Mouse (Mus musculus) liver, embryonic 14.5 days (tissue): ENCODE measurements around the gene Olfr693. TPM values are rescaled to one million over a fixed set of nuclear protein-coding genes. Genes with fewer than 3 reads are reported as not detected.

Experiments used
- ATAC-seq: fragments of 200-750 bp; cut with Nextera tagmentation; 2 replicates; pipeline ENCODE4 v1.8.0; 2017; ENCODE audit warnings: moderate number of reproducible peaks, mild to moderate bottlenecking, moderate library complexity; ENCODE audit not compliant: insufficient read depth
- DNase-seq, 3 experiments: peaks; one replicate each; pipeline ENCODE4 v3.0.0-alpha.2; 2012 to 2013; ENCODE audit warnings: low read depth in 3 of 3, low spot score in 3 of 3
- H3K27ac ChIP-seq: fragments of 300-500 bp; sonication (generic); 2 replicates; pipeline ENCODE4 v1.5.1; 2014; ENCODE audit warnings: moderate library complexity, mild to moderate bottlenecking, control low read depth, inconsistent platforms
- H3K27me3 ChIP-seq: fragments of 300-500 bp; sonication (generic); 2 replicates; pipeline ENCODE4 v1.6.1; 2014; ENCODE audit warnings: mild to moderate bottlenecking, low read length, moderate library complexity; ENCODE audit not compliant: control insufficient read depth, insufficient read depth
- H3K36me3 ChIP-seq: fragments of 300-500 bp; sonication (generic); replicated peaks from 2 replicates; pipeline ENCODE4 v1.6.1; 2014; ENCODE audit warnings: low read depth; ENCODE audit not compliant: control insufficient read depth, insufficient read depth
- H3K4me1 ChIP-seq, 2 experiments: fragments of 200-500 bp in 1 of 2; fragments of 300-500 bp in 1 of 2; sonication (generic) in 1 of 2; replicated peaks; 2 replicates each; pipeline ENCODE4 v1.6.1; 2012 to 2014; ENCODE audit warnings: antibody characterized with exemption in 1 of 2, inconsistent platforms in 1 of 2, low read length in 1 of 2; ENCODE audit not compliant: control insufficient read depth in 2 of 2, insufficient read depth in 2 of 2
- H3K4me2 ChIP-seq: fragments of 300-500 bp; sonication (generic); 2 replicates; pipeline ENCODE4 v1.6.1; 2014; ENCODE audit warnings: low read depth, mild to moderate bottlenecking, control low read depth, moderate library complexity
- H3K4me3 ChIP-seq, 2 experiments: fragments of 200-500 bp in 1 of 2; fragments of 300-500 bp in 1 of 2; sonication (generic) in 1 of 2; 2 replicates each; pipeline ENCODE4 v1.5.1; 2012 to 2014; ENCODE audit warnings: low read depth in 2 of 2, low read length in 2 of 2, mild to moderate bottlenecking in 2 of 2, control low read depth in 1 of 2, inconsistent platforms in 1 of 2, moderate library complexity in 1 of 2; ENCODE audit not compliant: insufficient read depth in 1 of 2
- H3K9ac ChIP-seq: fragments of 300-500 bp; sonication (generic); replicated peaks from 2 replicates; pipeline ENCODE4 v1.6.1; 2014; ENCODE audit warnings: mild to moderate bottlenecking, control low read depth, moderate library complexity
- H3K9me3 ChIP-seq: fragments of 300-500 bp; sonication (generic); 2 replicates; pipeline ENCODE4 v1.6.1; 2016; ENCODE audit warnings: low read length, mixed read lengths; ENCODE audit not compliant: control insufficient read depth
- CTCF ChIP-seq: IDR thresholded peaks from 2 replicates; pipeline ENCODE4 v1.5.1; 2016; ENCODE audit warnings: antibody characterized with exemption, low read depth, control low read depth
- EP300 ChIP-seq: IDR thresholded peaks from 2 replicates; pipeline ENCODE4 v1.6.1; 2016; ENCODE audit warnings: antibody characterized with exemption, low read depth
- WGBS: fragments of 180-500 bp; shearing (Covaris S2); extraction: QIAGEN DNeasy Blood & Tissue Kit; methylation state at CpG from one replicate; pipeline ENCODE4 v1.1.7; 2014; ENCODE audit not compliant: insufficient replicate concordance; 5-methylcytosine and 5-hydroxymethylcytosine counted together
- polyA plus RNA-seq, 2 experiments: library from polyadenylated mRNA; depleted of rRNA in 1 of 2; stranded (reverse) in 1 of 2; unstranded in 1 of 2; fragments of >200 nt; fragmentation: Nextera tagmentation in 1 of 2; extraction: Ambion mirVana in 1 of 2; gene quantifications; 2 replicates each; pipeline versions ENCODE4 v1.2.1 to v1.2.3; 2012 to 2014

Olfr693 gene
- polyA plus RNA-seq, 2 experiments = not detected

DNA sequence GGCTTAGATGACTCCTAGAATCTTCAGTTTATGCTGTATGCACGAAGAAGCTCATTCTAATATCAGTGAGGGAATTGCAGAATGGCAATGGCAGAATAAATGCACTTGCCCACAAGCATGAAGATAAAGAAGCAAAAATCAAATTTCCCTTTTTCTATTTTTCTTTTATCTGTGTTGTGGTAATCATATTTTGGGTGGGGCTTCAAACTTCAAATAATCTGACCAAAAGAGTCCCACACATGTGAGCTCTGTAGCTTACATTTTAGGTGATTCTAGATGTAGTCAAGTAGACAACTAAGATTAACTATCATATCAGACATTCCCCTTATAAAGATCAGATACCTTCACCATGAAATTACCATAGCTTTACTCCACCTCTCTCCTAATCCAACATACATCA is 30.6 kb downstream of the Olfr693 start:
- Histone ChIP-seq H3K9me3 (no peaks in the 10 kb centered on the region), H3K4me2 (no peak overlapping the region), H3K27ac (no peak overlapping the region), H3K4me3 (no peak overlapping the region), H3K36me3 (no peaks in the 10 kb centered on the region), H3K4me1 (peaks cover 14 to 24% of the 10 kb centered on the region in 2 experiments), H3K27me3 (no peaks in the 10 kb centered on the region), H3K9ac (no peak overlapping the region)
- 55% methylated on average over 1 of the region's 1 CpGs for WGBS
- ATAC-seq = no peak
- no peak for DNase-seq
- TF ChIP-seq CTCF (no peak), EP300 (no peak)

DNA sequence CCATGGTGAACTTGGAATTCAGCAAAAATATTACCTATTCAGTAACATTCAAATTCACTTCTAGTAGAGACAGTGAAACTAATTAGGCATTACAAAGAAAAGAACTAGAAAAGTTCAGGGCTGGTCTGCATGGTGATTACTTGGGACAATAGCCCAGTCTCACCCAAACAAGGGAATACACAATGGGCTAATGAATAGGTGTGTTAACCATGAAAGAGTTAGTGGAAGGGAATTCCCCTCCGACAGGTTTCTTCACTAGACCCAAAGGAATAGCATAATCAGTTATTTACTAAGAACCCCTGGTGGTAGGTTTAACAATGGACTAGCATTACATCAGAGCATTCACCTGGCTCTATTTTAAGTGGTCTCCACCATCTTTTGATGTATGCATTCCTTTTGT is 35.1 kb downstream of the Olfr693 start:
- ATAC-seq (no peak), DNase-seq (no peak)
- Histone ChIP-seq H3K4me3 (no peak overlapping the region), H3K27ac (no peak overlapping the region), H3K9ac (no peak overlapping the region), H3K4me1 (peaks cover 0 to 2% of the 10 kb centered on the region in 2 experiments; a peak in 1 of 4 replicates), H3K4me2 (no peak overlapping the region), H3K27me3 (no peaks in the 10 kb centered on the region), H3K36me3 (no peaks in the 10 kb centered on the region), H3K9me3 (no peaks in the 10 kb centered on the region)
- no peak for TF ChIP-seq EP300
- TF ChIP-seq CTCF = no peak
- 79% methylated on average over 1 of the region's 1 CpGs for WGBS

DNA sequence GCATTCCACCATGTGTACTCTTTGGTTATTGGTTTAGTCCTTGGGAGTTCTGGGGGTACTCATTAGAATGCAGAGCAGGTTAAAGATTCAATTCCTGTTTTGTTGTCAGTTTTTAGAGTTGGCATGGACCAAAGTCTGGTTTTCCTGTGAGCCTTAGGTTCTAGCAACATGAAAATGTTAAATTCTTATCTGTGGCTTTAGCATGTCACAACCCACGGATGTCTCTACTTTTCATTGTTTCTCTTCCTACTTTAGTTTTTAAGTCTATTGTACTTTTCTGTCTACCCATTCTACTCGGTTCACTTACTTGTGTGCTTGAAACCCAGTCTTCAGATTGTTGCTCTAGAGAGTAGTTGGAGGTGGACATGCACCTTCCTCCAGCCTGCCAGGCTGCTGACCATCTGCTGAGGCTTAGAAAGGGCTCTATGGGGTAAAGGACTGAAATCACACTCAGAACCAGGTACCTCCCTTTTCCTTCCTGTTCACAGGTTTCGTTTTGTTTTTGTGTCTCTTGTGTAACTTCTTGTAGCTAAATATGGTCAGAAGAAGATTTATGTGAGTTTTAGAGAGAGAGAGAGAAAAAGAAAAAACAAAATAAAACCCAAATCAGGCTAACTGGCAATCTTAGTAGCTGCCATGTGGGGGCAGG is 36.0 kb downstream of the Olfr693 start:
- DNase-seq = no peak

DNA sequence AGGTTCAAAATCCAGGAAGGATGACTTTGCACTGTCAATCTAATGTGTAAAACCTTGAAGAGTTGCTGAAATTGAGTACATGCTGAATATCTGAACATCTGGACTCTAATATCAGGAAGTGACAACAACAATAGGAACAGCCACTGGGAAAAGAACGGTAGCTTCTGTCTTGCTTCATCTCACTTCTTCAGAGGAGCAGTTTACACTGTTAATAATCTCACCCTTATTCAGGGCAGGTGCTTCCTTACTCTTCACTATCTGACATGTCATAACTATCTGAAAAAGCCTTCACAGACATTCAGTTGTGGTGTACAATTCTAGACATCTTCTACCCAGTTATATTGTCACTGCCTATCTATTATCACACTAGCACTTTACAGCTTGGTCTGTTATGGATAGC is 39.5 kb downstream of the Olfr693 start:
- no peak overlapping the region for H3K9ac ChIP-seq
- H3K4me3 ChIP-seq = no peak overlapping the region
- H3K4me1 ChIP-seq = no peaks in the 10 kb centered on the region; a peak in 1 of 4 replicates
- WGBS = 27% methylated on average over 1 of the region's 1 CpGs
- no peak for DNase-seq
- no peaks in the 10 kb centered on the region for H3K9me3 ChIP-seq
- H3K36me3 ChIP-seq = no peaks in the 10 kb centered on the region
- H3K27me3 ChIP-seq = no peaks in the 10 kb centered on the region
- no peak overlapping the region for H3K4me2 ChIP-seq
- ATAC-seq = peak; percentile 63; the same call in 1 of the 2 replicates
- TF ChIP-seq EP300 (no peak), CTCF (no peak)
- no peak overlapping the region for H3K27ac ChIP-seq

More for the DNA sequence above, 36.0 kb downstream of the Olfr693 start:
- no peaks in the 10 kb centered on the region for H3K36me3 ChIP-seq
- WGBS = 23% methylated on average over 3 of the region's 3 CpGs
- no peak for TF ChIP-seq EP300
- no peak for TF ChIP-seq CTCF
- H3K27ac ChIP-seq = no peak overlapping the region
- no peaks in the 10 kb centered on the region; a peak in 1 of 4 replicates for H3K4me1 ChIP-seq
- no peak overlapping the region for H3K9ac ChIP-seq
- H3K4me2 ChIP-seq = no peak overlapping the region
- no peaks in the 10 kb centered on the region for H3K27me3 ChIP-seq
- no peak overlapping the region for H3K4me3 ChIP-seq
- no peaks in the 10 kb centered on the region for H3K9me3 ChIP-seq
- no peak for ATAC-seq

DNA sequence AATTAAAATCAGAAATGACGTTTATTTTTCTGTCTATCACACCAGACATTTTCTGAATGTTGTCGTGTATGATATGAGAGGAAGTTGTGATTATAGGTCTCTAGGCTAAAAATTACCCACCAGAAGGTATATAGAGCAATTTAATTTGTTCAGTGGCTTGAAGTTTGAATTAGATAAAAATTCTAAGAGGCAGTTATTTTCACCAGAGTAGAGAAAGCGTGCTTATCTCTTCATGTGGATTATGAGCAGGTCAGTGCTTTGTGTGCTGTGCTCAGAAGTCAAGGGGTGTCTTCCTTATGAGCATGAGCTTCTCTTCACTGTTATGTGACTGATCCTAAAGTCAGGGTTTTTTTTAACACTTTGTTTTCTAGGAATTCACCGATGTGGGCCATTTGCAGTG is 44.8 kb downstream of the Olfr693 start:
- no peak for DNase-seq
- TF ChIP-seq EP300 (peak; percentile 30; the same call in 1 of the 2 replicates), CTCF (no peak)
- no peak overlapping the region for H3K4me3 ChIP-seq
- peak; percentile 56; the same call in 1 of the 2 replicates for ATAC-seq
- H3K9ac ChIP-seq = no peak overlapping the region
- no peak overlapping the region for H3K27ac ChIP-seq
- H3K4me2 ChIP-seq = no peak overlapping the region
- H3K9me3 ChIP-seq = no peaks in the 10 kb centered on the region
- H3K4me1 ChIP-seq = peaks cover 0 to 3% of the 10 kb centered on the region in 2 experiments; a peak in 1 of 4 replicates
- no peaks in the 10 kb centered on the region for H3K27me3 ChIP-seq
- H3K36me3 ChIP-seq = no peaks in the 10 kb centered on the region
- 19% methylated on average over 4 of the region's 4 CpGs for WGBS

Other genes starting within 250 kb of the Olfr693 start
- not detected in 2 replicates for gene Olfr694, start 11.2 kb upstream of the Olfr693 start, polyA plus RNA-seq (2012; rRNA removed)
- gene Olfr694, start 11.2 kb upstream of the Olfr693 start, polyA plus RNA-seq (2014; fragmentation: Nextera tagmentation; extraction: Ambion mirVana) = not detected in 2 replicates
- gene Olfr695, start 35.8 kb upstream of the Olfr693 start, polyA plus RNA-seq (2012; rRNA removed) = not detected in 2 replicates
- not detected in 2 replicates for gene Olfr695, start 35.8 kb upstream of the Olfr693 start, polyA plus RNA-seq (2014; fragmentation: Nextera tagmentation; extraction: Ambion mirVana)
- not detected in 2 replicates for gene Olfr697, start 61.9 kb upstream of the Olfr693 start, polyA plus RNA-seq (2012; rRNA removed)
- gene Olfr697, start 61.9 kb upstream of the Olfr693 start, polyA plus RNA-seq (2014; fragmentation: Nextera tagmentation; extraction: Ambion mirVana) = not detected in 2 replicates
- not detected in 2 replicates for gene Olfr698, start 74.8 kb upstream of the Olfr693 start, polyA plus RNA-seq (2012; rRNA removed)
- not detected in 2 replicates for gene Olfr698, start 74.8 kb upstream of the Olfr693 start, polyA plus RNA-seq (2014; fragmentation: Nextera tagmentation; extraction: Ambion mirVana)
- not detected in 2 replicates for gene Olfr699, start 112.6 kb upstream of the Olfr693 start, polyA plus RNA-seq (2012; rRNA removed)
- gene Olfr699, start 112.6 kb upstream of the Olfr693 start, polyA plus RNA-seq (2014; fragmentation: Nextera tagmentation; extraction: Ambion mirVana) = not detected in 2 replicates
- gene Olfr700, start 128.2 kb upstream of the Olfr693 start, polyA plus RNA-seq (2012; rRNA removed) = not detected in 2 replicates
- gene Olfr700, start 128.2 kb upstream of the Olfr693 start, polyA plus RNA-seq (2014; fragmentation: Nextera tagmentation; extraction: Ambion mirVana) = not detected in 2 replicates
- gene Olfr701, start 133.5 kb upstream of the Olfr693 start, polyA plus RNA-seq (2012; rRNA removed) = not detected in 2 replicates
- not detected in 2 replicates for gene Olfr701, start 133.5 kb upstream of the Olfr693 start, polyA plus RNA-seq (2014; fragmentation: Nextera tagmentation; extraction: Ambion mirVana)
- gene Olfr702, start 153.3 kb upstream of the Olfr693 start, polyA plus RNA-seq (2012; rRNA removed) = not detected in 2 replicates
- gene Olfr702, start 153.3 kb upstream of the Olfr693 start, polyA plus RNA-seq (2014; fragmentation: Nextera tagmentation; extraction: Ambion mirVana) = not detected in 2 replicates
- gene Olfr703, start 162.8 kb upstream of the Olfr693 start, polyA plus RNA-seq (2012; rRNA removed) = not detected in 2 replicates
- not detected in 2 replicates for gene Olfr703, start 162.8 kb upstream of the Olfr693 start, polyA plus RNA-seq (2014; fragmentation: Nextera tagmentation; extraction: Ambion mirVana)
- gene Olfr704, start 182.6 kb upstream of the Olfr693 start, polyA plus RNA-seq (2012; rRNA removed) = not detected in 2 replicates
- not detected in 2 replicates for gene Olfr704, start 182.6 kb upstream of the Olfr693 start, polyA plus RNA-seq (2014; fragmentation: Nextera tagmentation; extraction: Ambion mirVana)
- gene Olfr705, start 196.3 kb upstream of the Olfr693 start, polyA plus RNA-seq (2012; rRNA removed) = not detected in 2 replicates
- not detected in 2 replicates for gene Olfr705, start 196.3 kb upstream of the Olfr693 start, polyA plus RNA-seq (2014; fragmentation: Nextera tagmentation; extraction: Ambion mirVana)
- not detected in 2 replicates for gene Olfr706, start 207.6 kb upstream of the Olfr693 start, polyA plus RNA-seq (2012; rRNA removed)
- gene Olfr706, start 207.6 kb upstream of the Olfr693 start, polyA plus RNA-seq (2014; fragmentation: Nextera tagmentation; extraction: Ambion mirVana) = not detected in 2 replicates
- gene Olfr707, start 220.7 kb upstream of the Olfr693 start, polyA plus RNA-seq (2012; rRNA removed) = not detected in 2 replicates
- not detected in 2 replicates for gene Olfr707, start 220.7 kb upstream of the Olfr693 start, polyA plus RNA-seq (2014; fragmentation: Nextera tagmentation; extraction: Ambion mirVana)
- not detected in 2 replicates for gene Olfr1532-ps1, start 227.4 kb upstream of the Olfr693 start, polyA plus RNA-seq (2012; rRNA removed)
- gene Olfr1532-ps1, start 227.4 kb upstream of the Olfr693 start, polyA plus RNA-seq (2014; fragmentation: Nextera tagmentation; extraction: Ambion mirVana) = not detected in 2 replicates